Mouse (Mus musculus): ENCODE data around the gene Kdm5a. TPM values are rescaled to one million over a fixed set of nuclear protein-coding genes. Genes with fewer than 3 reads are reported as not detected.

Gene Kdm5a
- total and polyA plus RNA-seq, 3 experiments: 1.0 to 46.2 (median 42.8) TPM

Other genes starting within 250 kb of the Kdm5a start
- under 1 TPM in 1 of 2 experiments, not detected in 1; 0.38 TPM for gene D330020A13Rik, start 69.8 kb upstream of the Kdm5a start, total RNA-seq (2021)
- 4.5 and 6.4 TPM in 2 replicates for gene D330020A13Rik, start 69.8 kb upstream of the Kdm5a start, polyA plus RNA-seq (2012; rRNA removed)
- gene B4galnt3, start 69.6 kb upstream of the Kdm5a start, total RNA-seq (2021): 10 to 100 TPM in 1 of 2 experiments, 1 to 10 TPM in 1; 5.6 to 12.6 TPM
- gene B4galnt3, start 69.6 kb upstream of the Kdm5a start, polyA plus RNA-seq (2012; rRNA removed): 4.7 and 5.0 TPM in 2 replicates
- gene Ccdc77, start 250 bp downstream of the Kdm5a start, total RNA-seq (2021): 1 to 10 TPM; 4.2 to 6.8 TPM
- 1.3 and 1.7 TPM in 2 replicates for gene Ccdc77, start 250 bp downstream of the Kdm5a start, polyA plus RNA-seq (2012; rRNA removed)
- gene Il17ra, start 99.1 kb downstream of the Kdm5a start, total RNA-seq (2021): 10 to 100 TPM in 1 of 2 experiments, 1 to 10 TPM in 1; 8.7 to 10.5 TPM
- 9.2 and 15.1 TPM in 2 replicates for gene Il17ra, start 99.1 kb downstream of the Kdm5a start, polyA plus RNA-seq (2012; rRNA removed)
- under 1 TPM; 0.06 to 0.10 TPM for gene Tmem121b, start 129.7 kb downstream of the Kdm5a start, total RNA-seq (2021)
- gene Tmem121b, start 129.7 kb downstream of the Kdm5a start, polyA plus RNA-seq (2012; rRNA removed): 0.03 and 0.12 TPM in 2 replicates
- 10 to 100 TPM; 25.2 to 26.8 TPM for gene Hdhd5, start 167.2 kb downstream of the Kdm5a start, total RNA-seq (2021)
- gene Hdhd5, start 167.2 kb downstream of the Kdm5a start, polyA plus RNA-seq (2012; rRNA removed): 27.6 and 30.3 TPM in 2 replicates